In the genomic region with DNA sequence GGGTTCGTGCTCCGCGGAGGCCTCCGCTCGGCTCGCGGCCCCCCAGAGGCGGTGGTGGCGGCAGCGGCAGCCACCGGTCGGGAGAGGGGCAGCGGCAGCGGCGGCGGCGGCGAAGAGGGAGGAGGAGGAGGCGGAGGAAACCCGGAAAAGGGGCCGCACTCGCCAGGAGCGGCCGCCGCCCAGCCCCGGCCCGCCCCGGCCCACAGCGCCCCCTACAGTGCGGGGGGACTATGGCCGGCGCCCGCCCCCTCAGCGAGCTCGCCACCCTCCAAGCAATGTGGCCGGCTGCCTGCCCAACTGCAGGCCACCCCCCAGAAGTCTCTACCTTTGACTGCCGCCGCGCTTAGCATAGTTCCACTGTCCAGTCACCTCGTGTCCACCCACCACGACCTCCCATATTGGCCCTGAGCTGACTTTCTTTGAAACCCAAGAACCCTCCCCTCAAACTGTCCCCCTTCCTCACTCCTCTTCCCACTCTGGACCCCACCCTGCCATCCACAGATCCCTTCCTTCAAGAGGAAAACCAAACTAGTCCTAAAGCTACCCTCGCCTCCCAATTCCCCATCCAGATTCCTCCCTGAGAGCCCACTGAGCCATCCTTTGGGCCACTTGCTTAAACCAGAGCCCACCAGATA, we compare ENCODE assay signal across 1 mouse cellular context.
TF ChIP-seq lines count a peak whose summit lies in the region.

No protein-coding gene starts in this region.

TF ChIP-seq in CH12.LX, 34 proteins besides CTCF, POLR2A, EP300 and RAD21:
- peak; percentile 78 for TF ChIP-seq HCFC1 (IDR thresholded peaks at IDR 0.05; ENCODE audit: low read depth, low read length)
- TF ChIP-seq POLR2AphosphoS2 (IDR thresholded peaks at IDR 0.05; ENCODE audit: low read depth, low read length): no peak
- TF ChIP-seq JUND (conservative IDR thresholded peaks at IDR 0.05; ENCODE audit: low read depth, low read length): no peak
- TF ChIP-seq GABPA (IDR thresholded peaks at IDR 0.05; ENCODE audit: insufficient replicate concordance, low read depth, low read length): peak; percentile 78
- peak; percentile 72; the same call in 1 of the 2 replicates for TF ChIP-seq MXI1 (IDR thresholded peaks at IDR 0.05; ENCODE audit: low read depth, low read length)
- TF ChIP-seq UBTF (IDR thresholded peaks at IDR 0.05; ENCODE audit: low read depth, low read length): no peak
- TF ChIP-seq SIN3A (IDR thresholded peaks at IDR 0.05; ENCODE audit: low read length): peak; percentile 57; the same call in 1 of the 2 replicates
- TF ChIP-seq SMC3 (IDR thresholded peaks at IDR 0.05; ENCODE audit: low read depth, low read length): peak; percentile 4; the same call in 1 of the 2 replicates
- TF ChIP-seq MAFK (IDR thresholded peaks at IDR 0.05; ENCODE audit: insufficient replicate concordance, low read length): no peak
- no peak for TF ChIP-seq MYC (IDR thresholded peaks at IDR 0.05; ENCODE audit: low read depth, low read length)
- no peak for TF ChIP-seq ZNF384 (IDR thresholded peaks at IDR 0.05; ENCODE audit: low read depth, low read length)
- no peak for TF ChIP-seq USF2 (conservative IDR thresholded peaks at IDR 0.05; ENCODE audit: low read depth, low read length)
- TF ChIP-seq NELFE (IDR thresholded peaks at IDR 0.05; ENCODE audit: low read depth, low read length): peak; percentile 65
- TF ChIP-seq NRF1 (IDR thresholded peaks at IDR 0.05; ENCODE audit: low read depth, low read length): no peak
- peak; percentile 58 for TF ChIP-seq MEF2A (IDR thresholded peaks at IDR 0.05; ENCODE audit: borderline replicate concordance, low read depth, low read length)
- TF ChIP-seq TBP (conservative IDR thresholded peaks at IDR 0.05; ENCODE audit: low read depth, low read length): no peak
- TF ChIP-seq MAZ (IDR thresholded peaks at IDR 0.05; ENCODE audit: low read depth, low read length): no peak
- TF ChIP-seq ETS1 (conservative IDR thresholded peaks at IDR 0.05; ENCODE audit: low read depth, low read length): no peak
- no peak for TF ChIP-seq CHD1 (IDR thresholded peaks at IDR 0.05; ENCODE audit: low read depth, low read length)
- no peak for TF ChIP-seq E2F4 (IDR thresholded peaks at IDR 0.05; ENCODE audit: insufficient replicate concordance, low read depth, low read length)
- TF ChIP-seq USF1 (IDR thresholded peaks at IDR 0.05; ENCODE audit: low read depth, low read length): no peak
- 0 out of 2 replicates have a peak, but pooled peaks have one; percentile 62 for TF ChIP-seq KAT2A (IDR thresholded peaks at IDR 0.05; ENCODE audit: insufficient replicate concordance, low read length)
- 0 out of 2 replicates have a peak, but pooled peaks have one; percentile 27 for TF ChIP-seq ZMIZ1 (IDR thresholded peaks at IDR 0.05; ENCODE audit: low read depth, low read length)
- no peak for TF ChIP-seq RCOR1 (conservative IDR thresholded peaks at IDR 0.05; ENCODE audit: low read depth, low read length)
- no peak for TF ChIP-seq ZKSCAN1 (IDR thresholded peaks at IDR 0.05; ENCODE audit: borderline replicate concordance, low read depth, low read length)
- no peak for TF ChIP-seq BHLHE40 (IDR thresholded peaks at IDR 0.05; ENCODE audit: low read depth, low read length)
- peak; percentile 93 for TF ChIP-seq ELF1 (IDR thresholded peaks at IDR 0.05; ENCODE audit: low read depth, low read length)
- no peak for TF ChIP-seq MAX (IDR thresholded peaks at IDR 0.05; ENCODE audit: low read length)
- TF ChIP-seq IRF4 (IDR thresholded peaks at IDR 0.05; ENCODE audit: low read depth, low read length): peak; percentile 61; the same call in 1 of the 2 replicates
- TF ChIP-seq JUN (IDR thresholded peaks at IDR 0.05; ENCODE audit: insufficient read depth, low read depth, low read length): no peak
- peak; percentile 80 for TF ChIP-seq TCF12 (IDR thresholded peaks at IDR 0.05; ENCODE audit: low read depth, low read length)
- TF ChIP-seq PAX5 (IDR thresholded peaks at IDR 0.05; ENCODE audit: low read length): no peak
- no peak for TF ChIP-seq ZC3H11A (IDR thresholded peaks at IDR 0.05; ENCODE audit: low read depth, low read length)
- no peak for TF ChIP-seq CHD2 (IDR thresholded peaks at IDR 0.05; ENCODE audit: low read length)
